In the genomic region with DNA sequence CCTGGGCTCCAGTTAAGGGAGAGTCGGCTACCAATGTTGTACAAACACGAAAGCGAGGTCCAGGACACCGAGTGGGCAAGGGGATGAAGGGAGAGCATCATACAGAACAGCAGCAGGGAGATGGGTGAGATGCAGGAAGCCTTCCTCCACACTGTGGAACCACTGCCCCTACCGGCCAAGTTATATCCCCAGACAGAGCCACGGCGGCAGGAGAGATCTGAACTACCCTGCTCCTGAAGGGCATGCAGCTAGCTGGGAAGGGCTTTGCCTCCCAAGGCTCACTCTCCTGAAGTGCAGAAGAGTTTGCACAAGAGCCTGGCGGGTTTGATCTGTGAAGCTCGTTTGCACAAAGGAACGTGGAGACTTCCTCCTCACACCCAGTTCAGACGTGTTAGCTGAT, we compare ENCODE assay signal across 8 mouse cellular contexts.
DNase-seq lines count a peak whose midpoint lies in the region; ATAC-seq lines count a peak whose summit lies in the region.
"Had no signal": no experiment of that assay in that cellular context is flagged by ENCODE, and none has a peak within 500 bp of the region (broad histone marks: within the 10 kb centered on the region; RNA-seq: fewer than 3 reads in every experiment).

No protein-coding gene starts in this region.

- intact Hi-C loops in heart, postnatal 14 days (cut with DNase I): loop anchor here (5.0 kb wide), 2 partner anchors 68 to 158 kb away; no protein-coding TSS in a partner anchor

- H3K36me3 ChIP-seq in kidney, embryonic 14.5 days (ENCODE audit: control insufficient read depth, insufficient read depth, low read length): no peaks in the 10 kb centered on the region
- no peaks in the 10 kb centered on the region for H3K36me3 ChIP-seq in lung, embryonic 15.5 days

- H3K4me2 ChIP-seq in kidney, embryonic 14.5 days (replicated peaks; ENCODE audit: low read depth, low read length): peak overlapping the region; percentile 12; the same call in 1 of the 2 replicates
- no peak overlapping the region for H3K4me2 ChIP-seq in lung, embryonic 15.5 days

- H3K9me3 ChIP-seq in kidney, embryonic 14.5 days (ENCODE audit: control insufficient read depth, low read length): no peaks in the 10 kb centered on the region
- H3K9me3 ChIP-seq in lung, embryonic 15.5 days: no peaks in the 10 kb centered on the region

- H3K4me3 ChIP-seq in kidney, embryonic 14.5 days (ENCODE audit: low read length): no peak overlapping the region
- H3K4me3 ChIP-seq in lung, embryonic 15.5 days: no peak overlapping the region

- DNase-seq in kidney, adult 8-10 months: no peak
- peak; percentile 79 for DNase-seq in embryo, embryonic 10.5 days (ENCODE audit: low spot score)
- peak; percentile 37 to 56 for DNase-seq in heart, postnatal 14 days
- no peak for DNase-seq in right cerebral cortex, postnatal 36 days (ENCODE audit: low spot score in 2 of 2)
- no peak for DNase-seq in layer of hippocampus, adult 8-10 months (ENCODE audit: low spot score in 2 of 2)

- WGBS in kidney, embryonic 14.5 days: 10% methylated on average over 11 of the region's 11 CpGs
- 12% methylated on average over 11 of the region's 11 CpGs for WGBS in lung, embryonic 15.5 days

- peak; percentile 65; the same call in 1 of the 2 replicates for ATAC-seq in kidney, embryonic 14.5 days (ENCODE audit: low FRiP score, low TSS enrichment)
- ATAC-seq in lung, embryonic 15.5 days (ENCODE audit: borderline replicate concordance, extremely low read depth, low FRiP score, low TSS enrichment): peak; percentile 71; the same call in 1 of the 2 replicates

- H3K9ac ChIP-seq in kidney, embryonic 14.5 days (ENCODE audit: low read depth, low read length): peak overlapping the region; percentile 48
- H3K9ac ChIP-seq in lung, embryonic 15.5 days: no peak overlapping the region

- peaks cover 37% of the 10 kb centered on the region for H3K4me1 ChIP-seq in kidney, embryonic 14.5 days (ENCODE audit: control insufficient read depth, insufficient read depth, low read length)
- H3K4me1 ChIP-seq in lung, embryonic 15.5 days: peaks cover 27% of the 10 kb centered on the region

- peaks cover 7% of the 10 kb centered on the region; the same call in 1 of the 2 replicates for H3K27me3 ChIP-seq in kidney, embryonic 14.5 days (ENCODE audit: control insufficient read depth, insufficient read depth, low read length)
- peaks cover 66% of the 10 kb centered on the region for H3K27me3 ChIP-seq in lung, embryonic 15.5 days

- peak overlapping the region; percentile 79 for H3K27ac ChIP-seq in kidney, embryonic 14.5 days (ENCODE audit: low read depth, low read length)
- no peak overlapping the region for H3K27ac ChIP-seq in lung, embryonic 15.5 days
- H3K27ac ChIP-seq: macrophage had no signal

Comparison
In these comparisons a context has a peak if more than half of its experiments do, and no peak if none do; other contexts are left out.
1. DNase-seq: peak in embryo, embryonic 10.5 days (single experiment) and heart, postnatal 14 days (2 of 2); none in kidney, adult 8-10 months (0 of 2), right cerebral cortex, postnatal 36 days (0 of 2) and layer of hippocampus, adult 8-10 months (0 of 2).